Mouse (Mus musculus): ENCODE results near the gene Klk1b24. TPM values are rescaled to one million over a fixed set of nuclear protein-coding genes. Genes with fewer than 3 reads are reported as not detected.

The Klk1b24 gene
- polyA plus RNA-seq, 1 experiment: not detected

DNA sequence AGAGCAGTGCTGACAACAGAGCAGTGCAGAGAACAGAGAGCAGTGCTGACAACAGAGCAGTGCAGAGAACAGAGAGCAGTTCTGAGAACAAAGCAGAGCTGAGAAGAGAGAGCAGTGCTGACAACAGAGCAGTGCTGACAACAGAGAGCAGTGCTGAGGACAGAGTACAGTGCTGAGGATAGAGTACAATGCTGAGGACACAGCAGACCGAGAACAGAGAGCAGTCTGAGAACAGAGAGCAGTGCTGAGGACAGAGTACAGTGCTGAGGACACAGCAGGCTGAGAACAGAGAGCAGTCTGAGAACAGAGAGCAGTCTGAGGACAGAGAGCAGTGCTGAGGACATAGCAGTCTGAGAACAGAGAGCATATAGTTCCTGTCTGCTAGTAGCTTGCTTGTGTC lies 52.7 kb downstream of the Klk1b24 start:
- Histone ChIP-seq H3K27me3 (ENCODE audit: control insufficient read depth, insufficient read depth, insufficient read length) (peaks cover 21% of the 10 kb centered on the region), H3K36me3 (ENCODE audit: control insufficient read depth, insufficient read depth) (no peaks in the 10 kb centered on the region), H3K79me2 (ENCODE audit: control insufficient read depth, insufficient read depth) (peaks cover 1% of the 10 kb centered on the region), H3K4me3 (no peak overlapping the region), H3ac (ENCODE audit: control insufficient read depth, insufficient read length) (no peak overlapping the region), H3K4me2 (ENCODE audit: low read depth) (no peak overlapping the region)
- TF ChIP-seq MAX (IDR thresholded peaks at IDR 0.05; ENCODE audit: low read depth) (no peak), POLR2A (IDR thresholded peaks at IDR 0.05; ENCODE audit: insufficient read length, low read depth) (no peak), POLR2AphosphoS2 (IDR thresholded peaks at IDR 0.05; ENCODE audit: insufficient read length, low read depth) (no peak)

DNA sequence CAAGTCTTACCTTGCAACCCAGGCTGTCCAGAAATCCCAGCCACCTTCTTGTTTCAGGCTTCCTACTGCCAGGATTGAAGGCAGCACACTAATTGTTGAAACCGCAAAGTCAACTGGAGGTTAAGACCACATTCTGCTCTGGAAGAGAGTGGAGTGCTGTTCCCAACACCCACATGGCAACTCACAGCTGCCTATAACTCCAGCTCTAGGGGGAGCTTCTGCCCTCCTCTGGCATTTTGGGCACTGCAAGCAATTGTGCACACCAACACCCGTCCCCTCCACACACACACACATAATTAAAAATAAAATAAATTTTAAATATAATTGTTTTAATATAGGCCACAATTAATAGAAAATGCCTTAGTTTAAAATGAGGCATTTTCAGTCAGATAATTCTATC lies 53.1 kb downstream of the Klk1b24 start:
- Histone ChIP-seq H3ac (ENCODE audit: control insufficient read depth, insufficient read length) (no peak overlapping the region), H3K27me3 (ENCODE audit: control insufficient read depth, insufficient read depth, insufficient read length) (peaks cover 16% of the 10 kb centered on the region), H3K36me3 (ENCODE audit: control insufficient read depth, insufficient read depth) (no peaks in the 10 kb centered on the region), H3K4me2 (ENCODE audit: low read depth) (no peak overlapping the region), H3K79me2 (ENCODE audit: control insufficient read depth, insufficient read depth) (peaks cover 4% of the 10 kb centered on the region), H3K4me3 (no peak overlapping the region)
- TF ChIP-seq E2F4 (IDR thresholded peaks at IDR 0.05; ENCODE audit: insufficient read depth) (no peak), MAX (IDR thresholded peaks at IDR 0.05; ENCODE audit: low read depth) (no peak), MYOG (IDR thresholded peaks at IDR 0.05; ENCODE audit: control insufficient read depth in 1 of 3, insufficient read depth in 1 of 3, insufficient read length in 2 of 3, low read depth in 2 of 3) (no peak), POLR2AphosphoS2 (IDR thresholded peaks at IDR 0.05; ENCODE audit: insufficient read length, low read depth) (no peak), TCF12 (IDR thresholded peaks at IDR 0.05; ENCODE audit: insufficient read depth, poor library complexity, severe bottlenecking) (no peak), TCF3 (IDR thresholded peaks at IDR 0.05; ENCODE audit: insufficient read length, low read depth) (no peak), REST (IDR thresholded peaks at IDR 0.05; ENCODE audit: insufficient read depth, insufficient read length) (no peak), USF1 (IDR thresholded peaks at IDR 0.05; ENCODE audit: low read depth) (no peak)

Other genes with a start within 250 kb of the Klk1b24 start
- not detected for gene Klk1b8, start 237.6 kb upstream of the Klk1b24 start, polyA plus RNA-seq (2012; fragmentation: generic; extraction: Trizol)
- not detected for gene Klk1b1, start 221.5 kb upstream of the Klk1b24 start, polyA plus RNA-seq (2012; fragmentation: generic; extraction: Trizol)
- gene Klk1b9, start 212.2 kb upstream of the Klk1b24 start, polyA plus RNA-seq (2012; fragmentation: generic; extraction: Trizol): not detected
- not detected for gene Klk1b11, start 192.4 kb upstream of the Klk1b24 start, polyA plus RNA-seq (2012; fragmentation: generic; extraction: Trizol)
- gene Klk1b26, start 176.1 kb upstream of the Klk1b24 start, polyA plus RNA-seq (2012; fragmentation: generic; extraction: Trizol): 0.32 TPM
- gene Klk1b27, start 135.9 kb upstream of the Klk1b24 start, polyA plus RNA-seq (2012; fragmentation: generic; extraction: Trizol): 0.11 TPM
- not detected for gene Klk1b21, start 85.9 kb upstream of the Klk1b24 start, polyA plus RNA-seq (2012; fragmentation: generic; extraction: Trizol)
- 1.1 TPM for gene Klk1b22, start 75.6 kb upstream of the Klk1b24 start, polyA plus RNA-seq (2012; fragmentation: generic; extraction: Trizol)
- gene Klk1b16, start 51.5 kb upstream of the Klk1b24 start, polyA plus RNA-seq (2012; fragmentation: generic; extraction: Trizol): not detected
- not detected for gene Klk1b3, start 10.0 kb downstream of the Klk1b24 start, polyA plus RNA-seq (2012; fragmentation: generic; extraction: Trizol)
- gene Klk1b4, start 19.2 kb downstream of the Klk1b24 start, polyA plus RNA-seq (2012; fragmentation: generic; extraction: Trizol): not detected
- gene Klk1b5, start 27.7 kb downstream of the Klk1b24 start, polyA plus RNA-seq (2012; fragmentation: generic; extraction: Trizol): not detected
- not detected for gene Klk1, start 37.1 kb downstream of the Klk1b24 start, polyA plus RNA-seq (2012; fragmentation: generic; extraction: Trizol)
- gene Gm36864, start 47.9 kb downstream of the Klk1b24 start, polyA plus RNA-seq (2012; fragmentation: generic; extraction: Trizol): not detected
- gene 1700028J19Rik, start 58.5 kb downstream of the Klk1b24 start, polyA plus RNA-seq (2012; fragmentation: generic; extraction: Trizol): 0.62 TPM
- gene 2410002F23Rik, start 58.5 kb downstream of the Klk1b24 start, polyA plus RNA-seq (2012; fragmentation: generic; extraction: Trizol): 40.9 TPM
- 0.06 TPM for gene Acp4, start 69.1 kb downstream of the Klk1b24 start, polyA plus RNA-seq (2012; fragmentation: generic; extraction: Trizol)
- gene Gm15517, start 73.2 kb downstream of the Klk1b24 start, polyA plus RNA-seq (2012; fragmentation: generic; extraction: Trizol): not detected
- 0.60 TPM for gene Clec11a, start 118.7 kb downstream of the Klk1b24 start, polyA plus RNA-seq (2012; fragmentation: generic; extraction: Trizol)
- gene Shank1, start 122.0 kb downstream of the Klk1b24 start, polyA plus RNA-seq (2012; fragmentation: generic; extraction: Trizol): 0.10 TPM
- gene Syt3, start 195.9 kb downstream of the Klk1b24 start, polyA plus RNA-seq (2012; fragmentation: generic; extraction: Trizol): not detected
- gene 1700008O03Rik, start 197.6 kb downstream of the Klk1b24 start, polyA plus RNA-seq (2012; fragmentation: generic; extraction: Trizol): not detected
- not detected for gene Lrrc4b, start 240.8 kb downstream of the Klk1b24 start, polyA plus RNA-seq (2012; fragmentation: generic; extraction: Trizol)